Mouse (Mus musculus) right cerebral cortex, postnatal 36 days (tissue): ENCODE data around the gene Cep162.

Experiments
- DNase-seq, 2 experiments: peaks; one replicate each; pipeline ENCODE4 v3.0.0; 2022; ENCODE audit warnings: low spot score in 2 of 2, mixed read lengths in 1 of 2

Gene Cep162

DNA sequence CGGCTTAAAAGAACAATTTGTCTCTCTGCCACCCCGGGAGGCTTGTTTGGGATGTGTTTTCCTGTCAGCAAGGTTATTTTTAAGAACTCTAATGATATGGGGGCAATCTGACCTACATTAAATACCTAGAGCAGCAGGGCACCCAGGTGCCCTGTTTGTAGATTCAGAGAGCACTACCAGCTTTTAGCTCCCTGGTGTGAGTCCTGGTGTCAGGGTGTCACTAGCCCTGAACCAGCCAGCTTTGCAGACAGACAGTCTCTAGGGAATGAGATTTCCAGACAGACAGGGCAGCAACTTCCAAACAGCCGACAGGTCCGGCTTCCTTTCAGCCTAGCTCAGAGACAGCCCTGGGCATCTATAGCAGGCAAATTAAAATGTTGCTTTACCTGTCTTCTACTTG lies 92.8 kb downstream of the Cep162 start:
- DNase-seq = no peak

DNA sequence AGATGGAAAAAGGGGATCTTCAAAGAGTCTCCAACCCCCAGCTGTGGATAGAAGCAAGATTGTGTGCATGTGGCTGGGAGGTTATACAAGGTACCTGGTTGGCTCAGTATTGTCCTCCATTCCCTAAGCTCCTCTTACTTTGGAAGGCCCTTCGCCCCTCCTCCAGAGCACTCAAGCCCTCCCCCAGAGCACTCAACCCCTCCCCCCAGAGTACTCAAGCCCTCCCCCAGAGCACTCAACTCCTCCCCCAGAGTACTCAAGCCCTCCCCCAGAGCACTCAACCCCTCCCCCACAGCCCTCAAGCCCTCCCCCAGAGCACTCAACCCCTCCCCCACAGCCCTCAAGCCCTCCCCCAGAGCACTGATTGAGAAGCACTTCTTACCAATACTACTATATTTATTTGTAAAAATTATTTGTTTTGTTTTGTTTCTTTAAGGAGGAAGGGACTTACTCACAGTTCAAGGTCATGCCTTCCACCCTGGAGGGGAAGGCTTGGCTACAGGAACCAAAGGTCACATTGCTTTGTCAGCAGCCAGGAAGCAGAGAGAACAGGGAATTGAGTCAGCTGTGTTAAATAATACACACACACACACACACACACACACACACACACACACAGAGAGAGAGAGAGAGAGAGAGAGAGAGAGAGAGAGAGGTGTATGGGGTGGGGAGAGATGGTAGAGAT lies 102.6 kb downstream of the Cep162 start:
- DNase-seq = no peak

DNA sequence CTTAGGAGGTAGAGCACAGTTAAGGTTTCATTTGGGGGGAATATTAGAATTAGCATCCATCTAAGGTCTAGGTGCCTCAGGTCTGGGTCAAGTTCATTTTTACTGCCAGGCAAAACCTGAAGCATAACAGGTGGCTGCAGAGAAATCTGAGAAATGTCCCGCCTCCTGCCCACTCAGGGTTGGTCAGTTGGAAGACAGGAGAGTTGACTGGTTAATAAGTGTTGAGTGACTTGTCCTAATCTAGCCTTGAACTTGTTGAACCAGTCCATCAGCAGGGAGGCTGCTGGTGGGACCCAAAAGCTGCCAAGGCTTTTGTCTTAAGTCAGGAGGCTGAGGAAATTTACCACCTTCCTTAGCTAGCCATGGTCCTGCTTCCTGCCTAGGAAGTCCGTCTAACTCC lies 107.4 kb downstream of the Cep162 start:
- DNase-seq = no peak

GRCm38 (mm10) chr9:87146400-87146799 lies 108.9 kb downstream of the Cep162 start:
- DNase-seq = no peak

- DNase-seq = no peak
These were observed 109.7 kb downstream of the Cep162 start for GRCm38 (mm10) chr9:87145671-87146070.

DNA sequence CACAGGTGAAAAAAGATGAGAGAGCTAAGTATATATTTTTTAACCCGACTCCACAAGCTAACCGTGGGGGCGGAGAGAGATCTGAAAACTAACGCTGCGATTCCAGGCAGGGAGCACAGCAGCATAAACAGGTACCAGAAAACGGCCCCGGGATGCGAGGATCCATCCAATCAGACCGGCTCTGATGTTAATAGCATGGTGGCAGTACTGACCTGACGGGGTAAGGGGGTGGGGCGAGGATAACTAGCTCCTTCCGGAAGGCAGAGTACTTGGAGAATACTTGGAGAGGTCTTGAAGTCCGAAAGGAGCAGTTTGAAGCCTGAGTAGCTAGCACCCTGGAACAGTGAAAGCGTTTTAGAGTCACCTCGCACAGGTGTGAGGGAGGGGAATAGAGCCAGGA lies 110.2 kb downstream of the Cep162 start:
- no peak for DNase-seq

DNA sequence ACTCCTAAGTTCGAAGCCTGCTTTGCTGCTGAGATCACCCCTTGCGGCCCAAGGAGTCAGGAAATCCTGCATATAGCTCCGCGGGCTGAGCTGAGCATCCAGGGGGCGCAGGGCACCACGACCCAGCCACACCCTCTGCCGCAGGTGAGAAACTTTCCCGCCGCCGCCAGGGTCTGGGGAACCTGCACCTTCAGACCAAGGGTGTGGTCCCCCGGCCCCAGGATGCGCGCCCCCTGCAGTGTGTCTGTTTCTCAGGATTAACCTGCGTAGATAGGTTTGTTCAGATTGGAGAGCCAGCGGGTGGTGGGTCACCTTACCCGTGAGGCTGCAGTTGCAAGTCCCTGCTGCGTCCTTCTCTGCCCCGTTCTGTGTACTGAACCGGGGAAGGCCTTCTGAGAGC lies 110.8 kb downstream of the Cep162 start:
- no peak for DNase-seq

GRCm38 (mm10) chr9:87144106-87144505 lies 111.2 kb downstream of the Cep162 start, which contains the start of gene Mrap2:
Mrap2 (plus strand) TSS chr9:87144306.
- DNase-seq = peak; percentile 39 to 50

DNA sequence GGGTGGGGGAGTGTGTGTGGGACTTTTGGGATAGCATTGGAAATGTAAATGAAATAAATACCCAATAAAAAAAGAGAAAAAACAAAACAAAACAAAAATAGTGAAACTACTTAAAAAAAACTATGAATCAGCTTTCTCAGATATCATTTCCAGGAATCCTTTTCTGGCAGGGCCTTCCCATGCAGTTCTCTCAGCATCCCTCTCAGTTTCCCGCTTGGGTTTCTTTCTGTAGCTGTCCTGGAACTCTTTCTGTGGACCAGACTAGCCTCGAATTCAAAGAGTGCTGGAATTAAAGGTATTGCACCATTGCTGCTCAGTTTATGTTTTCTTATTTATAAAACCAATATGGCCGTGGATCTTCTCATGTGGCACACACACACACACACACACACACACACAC lies 112.3 kb downstream of the Cep162 start:
- DNase-seq = no peak
